Mouse (Mus musculus): ENCODE measurements around the gene Mrps15.
A peak's percentile ranks its signal among the peaks of the same experiment; 100 is the strongest.
"Not testable (repeated sequence)": the region's sequence is repeated elsewhere in the genome, so short reads cannot be mapped to it uniquely, and the experiment has no call there.

The Mrps15 gene

GRCm38 (mm10) chr4:126077833-126078232 lies 31.1 kb downstream of the Mrps15 start:
- no peak for DNase-seq (ENCODE audit: low spot score)

DNA sequence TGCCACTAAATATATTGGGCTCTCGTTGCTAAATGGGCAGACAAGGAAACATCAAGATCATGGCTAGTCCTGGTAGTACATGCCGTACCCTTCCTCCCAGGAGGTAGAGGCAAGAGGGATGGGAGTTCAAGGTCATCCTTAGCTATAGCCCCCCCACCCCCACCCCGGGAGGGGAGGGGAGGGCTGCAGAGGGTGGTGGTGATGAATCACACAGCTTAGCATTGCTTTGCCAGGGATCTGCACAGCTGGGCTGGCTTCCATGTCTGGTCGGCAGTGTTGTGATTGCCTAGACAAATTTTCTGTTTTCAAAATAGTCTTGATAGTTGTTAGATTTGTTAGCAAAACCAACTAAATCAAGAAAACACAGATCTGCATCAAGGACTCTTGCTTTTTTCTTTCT lies 32.5 kb downstream of the Mrps15 start:
- no peak for DNase-seq (ENCODE audit: low spot score)

DNA sequence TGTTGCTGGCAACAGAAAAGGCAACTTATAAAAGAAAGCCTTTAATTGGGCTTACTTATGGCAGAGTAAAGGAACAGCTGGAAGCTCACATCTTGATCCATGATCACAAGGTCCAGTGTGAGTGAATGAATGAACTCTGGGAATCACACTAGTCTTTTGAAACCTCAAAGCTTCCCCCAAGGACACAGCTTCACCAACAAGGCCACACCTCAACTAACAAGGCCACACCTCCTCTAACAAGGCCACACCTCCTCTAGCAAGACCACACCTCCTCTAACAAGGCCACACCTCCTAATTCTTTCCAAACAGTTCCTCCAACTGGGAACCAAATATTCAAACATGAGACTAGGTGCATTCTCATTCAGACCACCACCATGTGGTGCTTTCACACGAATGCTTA lies 34.9 kb downstream of the Mrps15 start:
- DNase-seq (ENCODE audit: low spot score): no peak

GRCm38 (mm10) chr4:126083021-126083420 lies 36.3 kb downstream of the Mrps15 start:
- DNase-seq (ENCODE audit: low spot score): no peak

- no peak for DNase-seq (ENCODE audit: low spot score)
These were observed 37.7 kb downstream of the Mrps15 start for GRCm38 (mm10) chr4:126084382-126084781.

- peak; percentile 82 for DNase-seq (ENCODE audit: low spot score)
These were observed 39.4 kb downstream of the Mrps15 start for GRCm38 (mm10) chr4:126085996-126086576.

DNA sequence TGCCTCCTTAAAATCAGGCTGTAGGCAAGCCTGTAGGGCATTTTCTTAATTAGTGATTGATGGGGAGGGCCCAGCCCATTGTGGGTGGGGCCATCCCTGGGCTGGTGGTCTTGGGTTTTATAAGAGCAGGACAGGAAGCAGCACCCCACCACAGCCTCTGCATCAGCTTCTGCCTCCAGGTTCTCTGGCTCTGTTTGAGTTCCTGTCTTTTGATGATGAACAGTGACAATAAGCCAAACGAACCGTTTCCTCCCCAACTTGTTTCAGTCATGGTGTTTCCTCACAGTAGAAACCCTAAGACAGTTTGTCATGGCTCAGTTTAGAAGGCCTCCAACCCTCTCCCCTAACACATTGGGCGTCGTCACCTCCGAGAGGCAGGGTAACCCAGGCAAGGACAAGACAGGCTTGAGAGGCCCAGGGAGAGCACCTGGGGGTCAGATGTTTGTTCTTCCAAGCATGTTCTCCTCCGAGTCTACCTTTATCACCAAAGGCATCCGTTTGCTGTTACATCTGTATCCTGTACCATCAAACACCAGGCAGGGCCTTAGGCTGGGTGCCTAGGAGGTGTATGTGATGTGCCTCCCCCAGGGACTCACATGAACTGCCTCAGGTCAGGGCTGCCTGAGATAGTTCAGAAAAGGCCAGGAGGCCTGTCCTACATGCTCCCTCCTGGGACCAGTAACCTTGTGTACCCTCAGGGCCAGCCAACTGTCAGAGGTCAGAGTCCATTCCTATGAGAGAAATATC lies 43.5 kb downstream of the Mrps15 start:
- no peak for DNase-seq (ENCODE audit: low spot score)

GRCm38 (mm10) chr4:126090848-126091124 lies 44.1 kb downstream of the Mrps15 start:
- DNase-seq (ENCODE audit: low spot score): no peak

DNA sequence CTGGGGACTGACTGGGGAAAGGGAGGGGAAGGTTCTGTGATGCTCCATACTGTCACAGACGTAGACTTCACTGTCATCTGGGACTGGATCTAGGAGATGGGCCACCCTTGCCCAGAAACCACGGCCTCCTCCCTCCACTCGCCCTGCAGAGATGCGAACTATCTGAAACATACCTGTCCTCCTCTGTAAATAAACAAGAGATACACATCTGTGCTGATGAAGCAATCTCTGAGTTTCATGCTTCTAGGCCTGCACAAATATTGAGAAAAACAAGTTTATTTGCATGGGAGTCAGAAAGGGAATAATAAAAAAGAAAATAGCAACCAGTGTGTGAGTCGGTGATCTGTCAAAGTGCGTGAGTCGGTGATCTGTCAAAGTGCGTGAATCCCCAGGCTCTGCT lies 45.1 kb downstream of the Mrps15 start:
- no peak for DNase-seq (ENCODE audit: low spot score)

GRCm38 (mm10) chr4:126095622-126096430 lies 49.1 kb downstream of the Mrps15 start:
- not testable (repeated sequence) for DNase-seq (ENCODE audit: low spot score)

DNA sequence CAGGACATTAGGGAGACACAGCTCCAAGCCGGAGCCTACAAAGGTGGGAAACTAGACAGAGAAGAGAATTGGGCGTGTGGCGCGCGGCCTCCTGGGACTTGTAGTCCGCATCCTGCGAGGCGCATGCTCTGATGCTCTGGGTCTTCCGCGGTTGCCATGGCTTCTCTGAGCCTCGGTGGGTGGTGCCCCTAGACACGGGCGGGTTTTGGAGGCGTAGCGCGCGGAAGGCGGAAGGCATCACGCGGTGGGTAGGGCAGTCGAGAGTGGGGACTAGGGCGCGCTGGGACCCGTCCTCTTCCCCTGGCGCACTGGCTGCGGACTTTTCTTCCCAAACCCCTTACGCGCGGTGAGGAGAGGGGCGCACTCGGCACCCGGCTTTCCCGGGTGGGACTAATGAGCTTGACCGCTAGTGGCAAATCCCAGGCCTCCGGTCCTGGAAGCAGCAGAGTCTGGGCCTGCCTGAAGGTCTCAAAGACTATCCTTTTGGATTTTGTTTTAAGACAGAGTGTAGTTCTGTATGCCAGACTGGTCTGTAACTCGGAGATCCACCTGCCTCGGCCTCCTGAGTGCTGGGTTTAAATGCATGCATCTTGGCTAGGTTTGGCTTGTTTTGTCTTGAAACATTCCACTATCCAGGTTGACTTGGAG lies 49.9 kb downstream of the Mrps15 start, which contains the start of gene Lsm10:
Gene Lsm10, plus strand, starts transcription at position 160 of the 648 bp plus-strand sequence.
- peak; percentile 92 for DNase-seq (ENCODE audit: low spot score)

DNA sequence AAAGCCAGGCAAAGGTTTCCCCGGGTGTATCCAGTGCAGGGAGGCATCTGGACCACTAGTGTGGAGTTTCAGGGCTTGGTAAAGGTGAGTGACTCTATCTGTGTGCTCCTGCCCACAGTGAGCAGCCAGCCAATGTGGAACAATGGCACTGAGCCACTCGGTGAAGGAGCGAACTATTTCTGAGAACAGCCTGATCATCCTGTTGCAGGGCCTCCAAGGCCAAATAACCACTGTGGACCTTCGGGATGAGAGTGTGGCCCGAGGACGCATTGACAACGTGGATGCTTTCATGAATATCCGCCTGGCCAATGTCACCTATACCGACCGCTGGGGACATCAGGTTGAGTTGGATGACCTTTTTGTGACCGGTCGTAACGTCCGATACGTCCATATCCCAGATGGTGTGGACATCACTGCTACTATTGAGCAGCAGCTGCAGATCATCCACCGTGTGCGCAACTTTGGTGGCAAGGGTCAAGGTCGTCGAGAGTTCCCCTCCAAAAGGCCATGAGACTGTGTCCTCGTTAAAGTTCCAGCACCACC lies 51.1 kb downstream of the Mrps15 start:
- DNase-seq (ENCODE audit: low spot score): no peak

DNA sequence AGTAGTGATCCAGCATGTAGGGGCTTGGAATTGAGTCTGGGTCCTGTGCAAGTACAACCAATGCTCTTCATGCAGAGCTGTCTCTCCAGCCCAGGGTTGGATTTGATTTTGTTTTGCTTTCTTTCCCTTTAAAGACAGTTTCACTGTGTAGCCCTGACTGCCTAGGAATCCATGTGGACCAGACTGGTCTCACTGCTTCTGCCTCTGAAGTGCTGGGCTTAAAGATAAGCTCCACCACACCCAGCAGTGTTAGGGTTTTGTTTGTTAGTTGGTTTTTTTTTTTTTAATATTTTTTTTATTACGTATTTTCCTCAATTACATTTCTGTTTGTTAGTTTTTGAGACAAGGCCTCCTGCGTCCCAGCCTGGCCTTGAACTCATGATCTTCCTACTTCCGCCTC lies 52.6 kb downstream of the Mrps15 start:
- peak; percentile 53 for DNase-seq (ENCODE audit: low spot score)

- DNase-seq (ENCODE audit: low spot score): no peak
These were observed 54.0 kb downstream of the Mrps15 start for GRCm38 (mm10) chr4:126100764-126101163.

DNA sequence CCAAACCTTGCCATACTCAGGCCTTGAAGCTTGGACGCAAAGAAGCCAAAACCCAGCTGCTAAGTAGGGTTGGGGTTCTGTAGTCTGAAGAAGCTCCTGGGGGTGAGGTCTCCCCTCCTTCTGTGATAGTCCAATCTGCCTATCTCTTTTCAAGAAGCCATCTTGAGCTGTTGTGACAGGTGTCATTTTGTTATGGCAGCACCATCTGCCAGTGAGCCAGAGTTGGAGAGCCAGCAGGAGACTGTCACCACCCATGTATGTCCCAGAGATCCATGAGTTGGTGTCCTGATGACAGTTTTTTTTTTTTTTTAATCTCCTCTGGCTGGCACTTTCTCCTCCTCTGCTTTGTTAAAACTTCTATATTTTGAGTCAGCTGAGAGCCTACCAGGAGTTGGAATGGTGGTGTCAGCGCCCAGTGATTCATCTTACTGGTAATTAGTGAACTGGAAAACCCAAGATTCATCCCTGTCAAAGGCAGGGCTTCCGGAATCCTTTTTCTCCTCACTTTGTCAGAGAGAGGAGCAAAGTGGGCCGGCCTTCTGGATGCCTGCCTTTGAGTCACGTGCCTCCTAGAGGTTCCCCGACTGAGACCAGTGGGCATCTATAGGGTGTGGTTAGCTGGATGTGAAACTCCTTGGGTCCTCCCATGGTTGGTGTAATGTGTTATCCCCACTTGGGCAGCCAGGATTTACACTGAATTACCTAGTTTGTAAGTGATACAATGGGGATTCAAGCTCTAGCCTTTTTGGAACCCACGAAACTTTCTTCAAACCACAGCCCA lies 55.5 kb downstream of the Mrps15 start:
- peak; percentile 65 for DNase-seq (ENCODE audit: low spot score)

DNA sequence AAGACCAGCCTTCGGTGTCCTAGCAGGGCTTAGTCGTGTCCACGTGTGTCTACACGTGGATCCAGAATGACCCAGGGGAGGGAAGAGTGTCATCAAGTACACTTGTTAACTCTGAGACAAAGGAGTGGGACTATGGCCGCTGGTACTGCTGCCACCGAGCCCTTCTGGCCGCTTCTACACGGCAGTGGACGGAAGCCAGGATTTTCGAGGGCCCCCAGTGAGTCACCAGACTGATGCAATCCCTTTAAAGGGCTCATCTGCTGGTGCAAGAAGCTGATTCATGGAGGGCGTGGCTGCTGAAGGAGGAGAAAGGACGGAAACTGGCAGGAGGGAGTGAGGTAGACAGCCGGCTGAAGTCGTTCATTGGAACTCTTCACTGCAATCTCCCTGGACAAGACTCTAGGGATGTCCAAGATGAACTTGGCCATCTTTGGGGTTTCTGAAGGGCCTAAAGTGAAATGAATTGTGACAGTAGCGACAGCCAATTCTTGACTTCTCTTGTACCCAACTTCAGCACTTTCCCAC lies 56.4 kb downstream of the Mrps15 start:
- peak; percentile 94 for DNase-seq (ENCODE audit: low spot score)

- DNase-seq (ENCODE audit: low spot score): peak; percentile 98
These were observed 56.9 kb downstream of the Mrps15 start, which contains the start of gene Stk40 for GRCm38 (mm10) chr4:126103590-126104068. Stk40 (plus strand) TSS chr4:126103957.

DNA sequence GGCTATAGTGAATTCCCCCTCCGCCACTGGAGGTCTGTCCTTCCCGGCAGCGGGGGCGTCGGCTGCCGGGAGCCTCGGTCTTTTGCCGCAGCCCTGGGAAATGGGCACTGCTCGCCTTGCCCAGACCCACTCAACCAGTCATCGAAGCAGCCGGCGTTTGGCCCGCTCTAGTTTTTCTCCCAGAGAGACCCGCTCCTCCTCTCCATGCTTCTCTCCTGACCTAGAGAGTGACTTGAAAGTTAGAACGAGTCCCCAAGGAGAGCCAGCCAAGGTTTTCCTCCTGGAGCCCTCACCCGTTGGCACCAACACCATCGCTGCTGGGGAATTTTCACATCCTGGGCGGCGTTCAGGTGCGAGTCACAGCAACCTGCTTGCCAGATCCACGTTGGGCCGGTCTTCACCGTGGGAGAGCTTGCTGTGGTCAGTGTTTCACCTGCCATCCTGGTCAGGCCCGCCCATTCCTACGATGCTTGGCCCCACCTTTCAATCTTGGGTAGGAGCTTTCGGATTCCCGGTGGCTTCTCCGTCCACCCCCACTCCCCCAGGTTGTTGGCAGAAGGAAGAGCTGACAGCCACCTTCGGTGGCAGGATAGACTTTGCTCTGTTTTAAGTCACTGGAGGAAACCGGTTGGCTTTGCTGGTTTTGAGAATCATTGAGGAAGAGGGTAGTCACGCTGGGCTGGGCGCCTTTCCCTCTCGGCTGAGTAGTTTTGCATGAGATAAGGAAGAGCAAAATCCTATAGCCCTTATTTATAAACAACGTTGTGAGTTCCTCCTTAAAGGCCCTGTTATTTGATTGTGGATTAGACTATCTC lies 57.7 kb downstream of the Mrps15 start:
- no peak for DNase-seq (ENCODE audit: low spot score)

Data from c-Kit-positive CD71-positive TER-119-positive erythroid progenitor cells, embryonic 14.5 days (primary cell).